Mouse (Mus musculus) bone marrow macrophage, adult 2 months (primary cell): ENCODE data around the gene Rpl3l.

Experiments used
- CTCF ChIP-seq: IDR thresholded peaks from 2 replicates; pipeline ENCODE4 v1.5.1; 2012; ENCODE audit warnings: low read depth, mild to moderate bottlenecking, low read length, moderate library complexity
- POLR2A ChIP-seq: IDR thresholded peaks from 2 replicates; pipeline ENCODE4 v1.6.1; 2012; ENCODE audit warnings: mild to moderate bottlenecking, low read depth, low read length, borderline replicate concordance

DNA sequence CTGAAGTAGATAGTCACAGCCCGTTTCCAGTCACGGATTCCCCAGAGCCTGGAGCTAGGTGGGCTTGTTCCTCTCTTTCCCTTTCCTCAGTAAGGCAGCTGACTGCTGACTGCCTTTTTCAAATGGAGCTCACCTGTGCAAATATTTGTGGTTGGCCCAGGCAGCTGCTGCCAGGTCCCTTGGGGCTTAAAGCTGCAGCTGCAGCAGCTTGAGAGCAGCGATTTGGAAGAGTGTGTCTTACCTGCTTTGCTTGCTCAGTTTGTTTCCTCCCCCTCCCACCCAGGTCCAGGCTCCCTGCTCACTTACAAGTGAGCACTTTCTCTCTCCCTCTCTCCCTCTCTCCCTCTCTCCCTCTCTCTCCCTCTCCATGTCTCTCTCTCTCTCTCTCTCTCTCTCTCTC, 41.5 kb downstream of the Rpl3l start:
- TF ChIP-seq POLR2A (no peak), CTCF (no peak)
